Mouse (Mus musculus): ENCODE measurements at regions not wholly inside any gene's neighbourhood (a gene's known extent, or its start where the extent isn't known, plus 50 kb on each side); places are given as distances from the start of the nearest gene placed in this dataset.

DNA sequence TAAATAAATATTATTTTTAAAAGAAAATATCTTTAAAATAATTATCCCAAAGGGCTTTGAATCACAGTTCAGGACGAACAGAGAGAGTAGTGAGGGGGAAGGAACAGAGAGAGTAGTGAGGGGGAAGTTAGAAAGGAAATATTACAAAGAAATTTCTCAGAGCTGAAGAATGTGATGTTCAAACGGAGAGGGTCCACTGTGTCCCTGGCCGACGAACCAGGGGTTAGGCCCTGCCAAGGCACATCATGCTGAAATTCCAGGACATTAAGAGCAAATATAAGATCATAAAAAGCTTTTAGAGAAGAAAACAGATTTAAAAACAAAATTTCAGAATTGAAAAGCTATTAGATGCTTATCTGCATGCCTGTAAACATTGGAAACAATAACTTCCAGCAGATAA is 61.6 kb downstream of the Skor1 start:
- DNase-seq: no peak

GRCm38 (mm10) chr9:63086671-63087070 is 62.1 kb downstream of the Skor1 start:
- no peak for DNase-seq

DNA sequence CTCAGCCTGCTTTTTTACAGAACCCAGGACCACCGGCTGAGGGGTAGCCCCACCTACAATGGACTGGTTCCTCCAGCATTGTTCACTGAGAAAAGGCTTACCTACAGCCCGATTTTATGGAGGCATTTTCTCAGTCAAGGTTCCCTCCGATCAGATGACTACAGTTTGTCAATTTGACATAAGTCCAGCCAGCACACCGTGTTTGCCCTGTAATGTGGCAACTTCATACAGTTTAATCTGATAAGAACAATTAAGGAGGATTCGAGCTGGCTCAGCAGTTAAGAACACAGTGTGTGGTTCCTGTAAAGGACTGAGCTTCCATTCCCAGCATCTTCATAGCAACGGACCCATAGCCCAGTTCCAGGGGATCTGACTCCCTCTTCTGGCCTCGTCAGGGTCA is 65.9 kb downstream of the Skor1 start:
- no peak for DNase-seq

- DNase-seq: no peak
Observed at GRCm38 (mm10) chr9:63082311-63082710, 66.5 kb downstream of the Skor1 start.

DNA sequence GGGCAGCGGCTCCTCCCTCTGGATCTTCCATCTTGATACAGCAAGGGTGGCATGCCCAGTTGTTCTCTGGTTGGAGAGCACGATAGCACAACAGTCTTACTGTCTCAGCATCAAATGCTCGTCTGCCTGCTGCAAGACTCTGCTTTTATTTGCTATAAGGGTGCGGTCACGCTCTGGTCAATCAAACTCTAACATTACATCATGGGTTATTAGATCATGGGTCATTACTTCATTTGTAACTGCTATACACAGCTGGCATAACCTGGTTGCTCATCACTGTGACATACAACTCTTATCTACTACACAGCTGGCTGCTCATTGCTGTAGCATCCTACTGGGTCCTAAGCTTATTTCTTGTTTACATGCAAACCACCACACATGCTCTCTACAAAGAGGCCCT is 68.4 kb downstream of the Skor1 start:
- no peak for DNase-seq

GRCm38 (mm10) chr9:63075252-63075651 is 73.5 kb downstream of the Skor1 start:
- DNase-seq: no peak

GRCm38 (mm10) chr9:63074803-63075202 is 74.0 kb downstream of the Skor1 start:
- no peak for DNase-seq

DNA sequence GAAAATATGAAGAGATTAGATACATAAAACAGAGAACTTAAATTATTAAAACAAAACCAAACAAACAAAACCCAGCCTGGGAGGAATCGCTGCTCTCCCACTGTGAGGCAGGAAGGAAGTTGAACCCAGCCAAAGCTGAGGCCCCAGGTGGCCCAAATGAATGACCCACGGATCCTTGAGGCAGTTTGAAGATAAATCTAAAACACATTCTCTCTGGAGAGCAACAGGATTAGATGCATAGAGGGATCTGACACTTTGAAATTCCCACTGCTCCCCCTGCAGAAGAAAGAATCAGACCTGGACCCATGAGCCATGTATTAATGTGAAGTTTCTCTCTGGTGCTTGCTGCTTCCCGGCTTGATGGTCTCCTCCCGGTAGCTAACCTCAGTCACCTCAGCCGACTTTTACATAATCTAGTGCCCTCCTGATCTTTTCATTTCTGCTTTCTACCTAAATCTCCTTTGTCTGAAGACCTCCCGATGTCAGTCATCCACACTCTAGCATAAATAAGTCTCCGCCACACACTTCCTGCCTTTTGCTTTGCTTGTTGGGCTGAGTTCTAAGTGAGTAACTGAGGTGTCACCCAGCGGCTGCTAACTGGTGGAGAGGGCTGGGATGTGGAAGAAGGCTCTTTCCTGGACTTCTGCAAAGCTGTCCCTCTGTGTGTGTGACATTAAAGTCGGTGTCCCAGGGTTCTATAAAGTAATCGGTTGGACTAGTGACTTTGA is 74.6 kb downstream of the Skor1 start:
- DNase-seq: no peak

DNA sequence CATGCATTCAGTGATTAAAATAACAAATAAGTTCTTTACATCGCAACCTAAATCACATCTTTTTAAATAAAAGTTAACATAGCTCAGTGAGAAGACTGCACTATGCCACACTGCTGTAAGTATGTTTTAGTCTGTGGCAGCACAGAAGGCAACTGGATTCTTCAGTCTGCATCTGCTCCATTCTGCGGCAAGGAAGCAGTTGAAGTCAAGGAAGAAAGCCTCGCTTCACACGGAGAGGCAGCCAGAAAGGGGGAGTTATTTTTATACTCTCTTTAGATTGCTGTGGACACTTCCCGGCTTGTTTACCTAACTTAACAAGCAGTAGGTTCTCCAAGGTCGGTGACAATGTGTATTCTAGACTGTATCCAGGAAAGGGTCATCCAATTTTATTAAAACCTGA is 77.7 kb downstream of the Skor1 start:
- no peak for DNase-seq

GRCm38 (mm10) chr9:63069919-63070318 is 78.8 kb downstream of the Skor1 start:
- peak; percentile 53 for DNase-seq

DNA sequence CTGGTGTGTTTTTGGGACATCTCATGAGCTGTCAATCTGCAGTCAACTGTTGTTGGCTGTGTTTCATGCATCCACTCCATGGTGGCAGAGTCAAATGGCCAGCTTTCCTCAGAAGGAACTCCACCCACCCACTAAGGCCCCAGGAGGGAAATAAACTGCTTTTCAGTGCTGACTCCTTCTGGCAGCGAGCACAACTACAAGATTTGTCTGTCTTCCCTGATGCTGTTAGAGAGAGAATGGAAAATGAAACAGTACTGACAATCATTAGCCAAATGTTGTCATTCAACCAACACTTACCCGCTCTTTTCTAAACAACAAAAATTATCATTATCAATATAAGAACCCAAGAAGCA is 79.3 kb upstream of the Pias1 start:
- DNase-seq: no peak

- DNase-seq: no peak
Observed at GRCm38 (mm10) chr9:63066384-63067053, 78.8 kb upstream of the Pias1 start.

- no peak for DNase-seq
Observed at GRCm38 (mm10) chr9:63063525-63063924, 75.8 kb upstream of the Pias1 start.

DNA sequence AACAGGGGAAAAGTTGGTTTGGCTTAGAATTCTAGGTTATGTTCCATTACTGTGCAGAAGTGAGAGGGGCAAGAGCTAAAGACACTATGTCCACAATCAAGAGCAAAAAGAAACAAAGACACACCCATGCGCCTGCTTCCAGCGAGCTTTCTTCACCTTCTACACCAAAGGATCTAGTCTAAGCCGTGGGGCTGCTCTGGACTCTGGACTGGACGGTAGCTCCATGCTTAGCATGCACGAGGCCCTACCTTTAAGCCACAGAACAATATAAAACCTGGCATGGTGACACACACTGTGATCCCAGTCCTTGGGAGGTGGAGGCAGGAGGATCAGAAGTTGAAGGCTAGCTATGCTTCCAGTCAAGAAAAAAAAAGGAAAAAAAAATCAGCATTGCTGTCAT is 73.0 kb upstream of the Pias1 start:
- DNase-seq: no peak

GRCm38 (mm10) chr9:63059234-63059842 is 71.6 kb upstream of the Pias1 start:
- peak; percentile 84 for DNase-seq

- no peak for DNase-seq
Observed at GRCm38 (mm10) chr9:63058506-63059233, 70.9 kb upstream of the Pias1 start.

DNA sequence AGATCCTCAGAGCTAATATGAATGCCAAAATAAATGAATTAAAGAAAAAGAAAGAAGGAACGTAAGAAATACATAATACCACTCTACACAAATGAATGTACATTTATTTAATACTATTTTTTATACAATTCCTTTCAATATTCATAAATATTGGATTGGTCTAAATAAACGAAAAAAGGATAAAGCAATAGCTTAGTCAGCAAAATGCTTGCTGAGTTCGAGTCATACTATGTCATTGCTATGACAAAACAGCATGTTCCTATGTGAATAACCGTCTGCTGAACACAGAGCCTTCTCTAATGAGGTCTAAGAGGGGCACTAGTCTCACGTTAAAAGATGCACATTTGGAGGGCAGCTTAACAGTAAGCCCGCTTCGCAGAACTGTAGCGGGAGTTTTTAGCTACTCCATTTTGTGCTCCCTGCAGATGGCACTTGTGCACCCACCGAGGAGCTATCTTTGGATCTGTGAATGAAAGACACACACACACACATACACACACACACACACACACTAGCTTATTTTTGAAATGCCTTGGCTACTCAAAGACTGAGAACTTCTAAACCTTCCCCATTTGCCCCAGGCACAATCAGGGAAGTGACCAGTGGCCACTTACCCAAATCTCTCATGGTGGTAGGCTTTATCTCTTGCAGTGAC is 69.1 kb upstream of the Pias1 start:
- DNase-seq: no peak

GRCm38 (mm10) chr9:63052181-63052580 is 64.5 kb upstream of the Pias1 start:
- DNase-seq: no peak

- no peak for DNase-seq
Observed at GRCm38 (mm10) chr9:63051631-63052030, 63.9 kb upstream of the Pias1 start.

GRCm38 (mm10) chr9:63049290-63049689 is 61.6 kb upstream of the Pias1 start:
- DNase-seq: no peak

GRCm38 (mm10) chr9:63046981-63047380 is 59.3 kb upstream of the Pias1 start:
- no peak for DNase-seq

DNA sequence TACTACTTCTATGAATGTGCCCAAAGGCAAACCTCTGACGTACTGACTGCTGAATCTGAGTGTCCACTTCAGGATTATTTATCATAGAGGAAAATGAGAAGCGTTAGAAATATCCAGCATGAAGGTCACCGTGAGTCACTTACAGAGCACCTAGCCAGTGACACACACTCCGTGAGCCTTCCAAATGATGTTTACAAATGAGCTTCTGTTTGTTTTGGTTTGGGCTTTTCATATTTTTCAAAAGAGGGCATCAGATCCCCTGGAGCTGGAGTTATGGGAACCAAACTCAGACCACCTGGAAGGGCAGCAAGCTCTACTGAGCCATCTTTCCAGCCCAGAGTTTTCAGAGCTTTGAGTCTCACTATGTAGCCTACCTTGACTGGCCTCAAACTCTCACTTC is 57.8 kb upstream of the Pias1 start:
- DNase-seq: no peak

- DNase-seq: no peak
Observed at GRCm38 (mm10) chr9:63043304-63043703, 55.6 kb upstream of the Pias1 start.
